Mouse (Mus musculus): Measurements from ENCODE around the gene Cdh24. TPM values are rescaled to one million over a fixed set of nuclear protein-coding genes. Genes with fewer than 3 reads are reported as not detected.
"Not testable (repeated sequence)": the region's sequence is repeated elsewhere in the genome, so short reads cannot be mapped to it uniquely, and the experiment has no call there.

Cdh24 gene
- polyA plus RNA-seq, 1 experiment from 2014 or later: 5.1 TPM

DNA sequence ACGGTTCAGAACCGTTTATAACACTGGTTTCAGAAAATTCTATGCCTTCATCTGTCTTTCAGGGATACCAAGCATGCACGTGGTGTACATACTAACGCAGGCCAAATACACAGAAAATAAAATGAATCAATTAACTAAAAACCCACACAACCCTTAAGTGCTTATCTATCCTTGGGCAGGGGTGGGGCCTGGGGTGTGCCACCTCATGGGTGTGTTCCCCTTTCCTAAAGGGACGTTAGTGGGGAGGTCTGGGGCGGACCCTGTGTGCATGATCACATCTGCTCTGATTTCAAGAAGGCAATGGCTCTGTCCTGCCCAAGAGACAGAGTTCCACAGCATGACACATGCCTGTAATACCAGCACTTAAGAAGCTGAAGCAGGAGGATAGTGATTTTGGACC lies 17.8 kb downstream of the Cdh24 start:
- no peak for ATAC-seq (ENCODE audit: insufficient number of reproducible peaks, insufficient read depth, low FRiP score, low read depth)

DNA sequence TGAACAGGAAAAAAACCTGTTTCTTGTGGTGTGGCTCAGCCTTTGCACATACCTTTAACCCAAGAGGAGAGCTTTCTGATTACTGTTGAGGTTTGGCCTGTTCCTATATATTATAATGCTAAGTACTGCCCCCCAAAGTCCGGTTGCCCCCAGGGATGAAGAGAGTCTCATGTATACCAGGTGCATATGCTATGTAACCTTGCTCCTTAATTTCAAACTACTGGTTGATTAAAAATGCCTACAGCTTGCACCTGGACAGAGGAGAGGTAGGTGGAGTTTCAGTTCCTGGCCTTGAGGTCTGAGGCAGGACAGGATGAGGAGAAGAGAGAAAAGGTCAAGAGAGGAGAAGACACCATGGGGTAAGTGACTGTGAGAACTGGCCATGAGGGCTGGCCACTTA lies 20.0 kb downstream of the Cdh24 start, which contains the start of gene Psmb11:
Gene Psmb11, plus strand, starts transcription at position 301 of the 400 bp plus-strand sequence.
- Histone ChIP-seq H3K4me2 (replicated peaks; ENCODE audit: low read depth, low read length) (no peak within 1 kb of the TSS), H3K4me1 (ENCODE audit: control insufficient read depth, insufficient read depth, low read length) (no peaks in the 10 kb centered on the region), H3K9ac (replicated peaks; ENCODE audit: low read depth, low read length) (no peak within 1 kb of the TSS), H3K27ac (ENCODE audit: low read length) (no peak within 1 kb of the TSS), H3K4me3 (ENCODE audit: low read depth, low read length) (no peak within 1 kb of the TSS), H3K27me3 (ENCODE audit: control insufficient read depth, insufficient read depth, low read length) (no peaks in the 10 kb centered on the region), H3K9me3 (ENCODE audit: control insufficient read depth, low read depth, low read length) (no peaks in the 10 kb centered on the region), H3K36me3 (ENCODE audit: control insufficient read depth, insufficient read depth, low read length) (peaks cover 2% of the 10 kb centered on the region; the same call in 1 of the 2 replicates)
- whole genome bisulfite sequencing: 82% methylated on average over 1 of the region's 1 CpGs
- ATAC-seq (ENCODE audit: insufficient number of reproducible peaks, insufficient read depth, low FRiP score, low read depth): no peak

More for the DNA sequence above, 17.8 kb downstream of the Cdh24 start:
- H3K36me3 ChIP-seq (ENCODE audit: control insufficient read depth, insufficient read depth, low read length): no peaks in the 10 kb centered on the region
- no peak overlapping the region for H3K4me2 ChIP-seq (replicated peaks; ENCODE audit: low read depth, low read length)
- no peak overlapping the region for H3K4me3 ChIP-seq (ENCODE audit: low read depth, low read length)
- no peak overlapping the region for H3K27ac ChIP-seq (ENCODE audit: low read length)
- H3K27me3 ChIP-seq (ENCODE audit: control insufficient read depth, insufficient read depth, low read length): no peaks in the 10 kb centered on the region
- H3K4me1 ChIP-seq (ENCODE audit: control insufficient read depth, insufficient read depth, low read length): no peaks in the 10 kb centered on the region
- WGBS: 83% methylated on average over 6 of the region's 6 CpGs
- no peak overlapping the region for H3K9ac ChIP-seq (replicated peaks; ENCODE audit: low read depth, low read length)
- no peaks in the 10 kb centered on the region for H3K9me3 ChIP-seq (ENCODE audit: control insufficient read depth, low read depth, low read length)

DNA sequence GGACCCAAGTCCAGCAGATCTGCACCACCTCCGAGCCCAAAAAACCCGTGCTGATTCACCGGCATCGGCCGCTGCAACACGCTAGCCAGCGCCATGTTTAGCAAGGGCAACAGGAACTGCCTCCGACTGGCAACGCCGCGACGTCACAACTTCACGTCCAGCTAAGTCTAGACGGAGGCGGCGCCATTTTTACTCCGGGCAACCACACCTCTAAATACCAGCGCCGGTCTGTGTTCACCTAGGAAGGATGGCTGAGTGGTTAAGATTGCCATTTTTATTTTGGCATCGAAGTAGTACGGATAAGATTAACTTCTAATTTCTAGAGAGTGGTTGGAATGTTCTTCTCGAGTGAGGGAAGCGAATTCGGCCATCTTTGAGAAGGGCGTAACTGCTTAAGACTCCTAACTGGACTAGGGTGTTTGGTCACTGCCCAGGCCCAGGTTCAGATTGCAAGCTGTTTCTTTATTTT lies 23.2 kb downstream of the Cdh24 start, which contains the start of gene Psmb5:
Gene Psmb5, minus strand, starts transcription at position 126 of the 469 bp plus-strand sequence.
- peak; percentile 83 for ATAC-seq (ENCODE audit: insufficient number of reproducible peaks, insufficient read depth, low FRiP score, low read depth)
- no peaks in the 10 kb centered on the region for H3K27me3 ChIP-seq (ENCODE audit: control insufficient read depth, insufficient read depth, low read length)
- H3K4me1 ChIP-seq (ENCODE audit: control insufficient read depth, insufficient read depth, low read length): no peaks in the 10 kb centered on the region
- peak within 1 kb of the TSS; percentile 64 for H3K27ac ChIP-seq (ENCODE audit: low read length)
- no peaks in the 10 kb centered on the region for H3K9me3 ChIP-seq (ENCODE audit: control insufficient read depth, low read depth, low read length)
- under 1% methylated on average over 25 of the region's 25 CpGs for WGBS
- H3K9ac ChIP-seq (replicated peaks; ENCODE audit: low read depth, low read length): peak within 1 kb of the TSS; percentile 74
- peaks cover 7% of the 10 kb centered on the region for H3K36me3 ChIP-seq (ENCODE audit: control insufficient read depth, insufficient read depth, low read length)
- peak within 1 kb of the TSS; percentile 84 for H3K4me3 ChIP-seq (ENCODE audit: low read depth, low read length)
- H3K4me2 ChIP-seq (replicated peaks; ENCODE audit: low read depth, low read length): peak within 1 kb of the TSS; percentile 70

DNA sequence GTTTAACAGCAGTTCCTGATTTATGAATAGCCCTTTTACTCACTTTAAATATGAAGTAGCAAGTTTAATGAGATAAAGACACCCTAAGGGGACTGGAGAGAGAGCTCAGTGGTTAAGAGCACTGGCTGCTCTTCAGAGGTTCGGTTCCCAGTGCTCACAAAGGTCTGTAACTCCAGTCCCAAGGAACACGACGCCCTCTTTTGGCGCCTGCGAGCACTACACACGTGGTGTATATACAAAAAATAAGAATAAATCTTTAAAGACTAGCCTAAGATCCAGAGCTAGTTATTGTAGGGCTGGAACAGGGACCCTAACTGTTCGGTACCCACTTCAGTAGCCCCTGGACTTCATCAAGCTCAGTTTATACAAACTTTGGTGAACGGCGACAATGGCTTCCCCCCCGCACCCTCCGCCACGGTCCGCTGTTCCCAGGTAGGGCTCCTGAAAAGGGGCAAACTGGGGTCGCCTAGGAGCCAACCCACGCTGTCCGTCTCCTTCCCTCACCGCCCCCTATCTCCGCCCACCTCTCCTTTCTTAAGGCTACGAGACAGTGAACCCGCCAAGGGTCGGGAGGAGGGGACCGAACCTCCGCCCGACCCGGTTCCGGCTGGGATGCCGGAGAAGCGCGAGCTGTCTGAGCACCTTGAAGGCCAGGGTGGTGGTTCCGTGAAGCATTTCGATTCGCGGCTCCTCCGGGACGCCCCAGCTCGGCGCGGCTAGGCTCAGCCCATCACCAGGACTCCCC lies 23.8 kb downstream of the Cdh24 start:
- peak overlapping the region; percentile 64 for H3K27ac ChIP-seq (ENCODE audit: low read length)
- no peaks in the 10 kb centered on the region for H3K4me1 ChIP-seq (ENCODE audit: control insufficient read depth, insufficient read depth, low read length)
- 2% methylated on average over 38 of the region's 38 CpGs for WGBS
- peak; percentile 56; the same call in 1 of the 2 replicates for ATAC-seq (ENCODE audit: insufficient number of reproducible peaks, insufficient read depth, low FRiP score, low read depth)
- H3K4me3 ChIP-seq (ENCODE audit: low read depth, low read length): peak overlapping the region; percentile 84
- peak overlapping the region; percentile 74 for H3K9ac ChIP-seq (replicated peaks; ENCODE audit: low read depth, low read length)
- H3K4me2 ChIP-seq (replicated peaks; ENCODE audit: low read depth, low read length): peak overlapping the region; percentile 70
- H3K9me3 ChIP-seq (ENCODE audit: control insufficient read depth, low read depth, low read length): no peaks in the 10 kb centered on the region
- peaks cover 11% of the 10 kb centered on the region for H3K36me3 ChIP-seq (ENCODE audit: control insufficient read depth, insufficient read depth, low read length)
- no peaks in the 10 kb centered on the region for H3K27me3 ChIP-seq (ENCODE audit: control insufficient read depth, insufficient read depth, low read length)

DNA sequence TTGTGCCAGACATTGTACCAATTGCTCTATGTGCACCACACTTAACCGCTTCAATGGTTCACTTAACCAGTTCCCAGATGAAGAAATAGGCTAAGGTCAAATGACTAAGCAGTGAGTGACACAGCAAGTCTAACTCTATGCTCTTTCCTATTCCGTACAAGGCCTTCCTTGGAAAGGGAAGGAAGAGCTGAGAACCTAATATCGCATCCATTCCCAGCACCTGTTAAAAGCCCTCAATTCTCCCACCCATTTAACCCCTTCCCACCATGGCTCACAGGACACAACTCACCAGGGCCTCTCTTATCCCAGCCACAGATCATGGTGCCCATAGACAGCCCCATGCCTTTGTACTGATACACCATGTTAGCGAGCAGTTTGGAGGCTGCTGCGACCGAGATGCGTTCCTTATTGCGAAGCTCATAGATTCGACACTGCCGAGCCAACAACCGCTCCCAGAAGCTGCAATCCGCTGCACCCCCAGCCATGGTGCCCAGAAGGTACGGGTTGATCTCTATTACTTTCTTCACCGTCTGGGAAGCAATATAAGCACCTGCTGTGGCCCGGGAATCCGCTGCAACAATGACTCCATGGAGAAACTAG lies 24.8 kb downstream of the Cdh24 start:
- Histone ChIP-seq H3K27ac (ENCODE audit: low read length) (no peak overlapping the region), H3K9me3 (ENCODE audit: control insufficient read depth, low read depth, low read length) (no peaks in the 10 kb centered on the region), H3K4me3 (ENCODE audit: low read depth, low read length) (no peak overlapping the region), H3K36me3 (ENCODE audit: control insufficient read depth, insufficient read depth, low read length) (peaks cover 11% of the 10 kb centered on the region), H3K27me3 (ENCODE audit: control insufficient read depth, insufficient read depth, low read length) (no peaks in the 10 kb centered on the region), H3K4me1 (ENCODE audit: control insufficient read depth, insufficient read depth, low read length) (no peaks in the 10 kb centered on the region), H3K9ac (replicated peaks; ENCODE audit: low read depth, low read length) (no peak overlapping the region), H3K4me2 (replicated peaks; ENCODE audit: low read depth, low read length) (no peak overlapping the region)
- no peak for ATAC-seq (ENCODE audit: insufficient number of reproducible peaks, insufficient read depth, low FRiP score, low read depth)
- 92% methylated on average over 16 of the region's 16 CpGs for WGBS

DNA sequence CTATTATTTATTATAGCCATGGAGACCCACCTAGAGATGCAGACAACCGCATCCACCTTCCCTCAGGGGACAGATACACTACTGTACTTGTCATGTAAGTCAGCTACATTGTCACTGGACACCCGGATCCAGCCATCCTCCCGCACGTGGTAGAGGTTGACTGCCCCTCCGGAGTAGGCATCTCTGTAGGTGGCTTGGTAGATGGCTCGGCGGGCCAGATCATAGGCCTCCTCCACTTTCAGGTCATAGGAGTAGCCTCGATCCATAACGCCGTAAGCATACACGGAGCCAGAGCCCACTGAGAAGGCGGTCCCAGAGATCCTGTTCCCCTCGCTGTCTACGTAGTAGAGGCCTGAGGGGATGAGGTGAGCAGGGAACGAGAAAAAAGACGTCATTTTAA lies 27.0 kb downstream of the Cdh24 start:
- H3K9ac ChIP-seq (replicated peaks; ENCODE audit: low read depth, low read length); H3K4me1 ChIP-seq (ENCODE audit: control insufficient read depth, insufficient read depth, low read length); H3K27ac ChIP-seq (ENCODE audit: low read length); H3K4me2 ChIP-seq (replicated peaks; ENCODE audit: low read depth, low read length); H3K4me3 ChIP-seq (ENCODE audit: low read depth, low read length); ATAC-seq (ENCODE audit: insufficient number of reproducible peaks, insufficient read depth, low FRiP score, low read depth); H3K27me3 ChIP-seq (ENCODE audit: control insufficient read depth, insufficient read depth, low read length); H3K9me3 ChIP-seq (ENCODE audit: control insufficient read depth, low read depth, low read length): not testable (repeated sequence)
- WGBS: 93% methylated on average over 15 of the region's 16 CpGs
- H3K36me3 ChIP-seq (ENCODE audit: control insufficient read depth, insufficient read depth, low read length): peaks cover 11% of the 10 kb centered on the region

DNA sequence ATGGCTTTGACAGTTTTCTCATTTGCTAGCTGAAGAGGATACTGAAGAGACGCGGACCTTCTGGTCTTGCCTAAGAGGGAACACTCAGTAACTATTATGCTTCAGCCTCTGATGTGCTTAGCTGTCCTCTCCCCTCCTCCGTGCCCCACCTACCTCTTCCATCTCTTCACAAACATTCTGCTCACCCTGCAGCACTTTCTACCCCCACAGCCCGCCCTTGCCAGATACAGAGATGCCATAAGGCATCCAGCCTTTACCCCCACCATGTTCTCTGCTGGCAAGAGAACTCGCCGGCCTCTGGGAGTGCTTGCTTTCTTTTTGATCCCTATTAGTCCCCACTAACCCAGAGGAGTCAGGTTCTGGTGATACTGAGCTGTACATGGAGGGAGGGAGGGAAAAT lies 30.5 kb downstream of the Cdh24 start:
- Histone ChIP-seq H3K4me3 (ENCODE audit: low read depth, low read length) (no peak overlapping the region), H3K9me3 (ENCODE audit: control insufficient read depth, low read depth, low read length) (no peaks in the 10 kb centered on the region), H3K4me1 (ENCODE audit: control insufficient read depth, insufficient read depth, low read length) (0 out of 2 replicates have a peak, but pooled peaks cover 7% of the 10 kb centered on the region), H3K9ac (replicated peaks; ENCODE audit: low read depth, low read length) (no peak overlapping the region), H3K27ac (ENCODE audit: low read length) (no peak overlapping the region), H3K4me2 (replicated peaks; ENCODE audit: low read depth, low read length) (no peak overlapping the region), H3K36me3 (ENCODE audit: control insufficient read depth, insufficient read depth, low read length) (peaks cover 9% of the 10 kb centered on the region), H3K27me3 (ENCODE audit: control insufficient read depth, insufficient read depth, low read length) (no peaks in the 10 kb centered on the region)
- WGBS: 72% methylated on average over 6 of the region's 6 CpGs
- ATAC-seq (ENCODE audit: insufficient number of reproducible peaks, insufficient read depth, low FRiP score, low read depth): no peak

DNA sequence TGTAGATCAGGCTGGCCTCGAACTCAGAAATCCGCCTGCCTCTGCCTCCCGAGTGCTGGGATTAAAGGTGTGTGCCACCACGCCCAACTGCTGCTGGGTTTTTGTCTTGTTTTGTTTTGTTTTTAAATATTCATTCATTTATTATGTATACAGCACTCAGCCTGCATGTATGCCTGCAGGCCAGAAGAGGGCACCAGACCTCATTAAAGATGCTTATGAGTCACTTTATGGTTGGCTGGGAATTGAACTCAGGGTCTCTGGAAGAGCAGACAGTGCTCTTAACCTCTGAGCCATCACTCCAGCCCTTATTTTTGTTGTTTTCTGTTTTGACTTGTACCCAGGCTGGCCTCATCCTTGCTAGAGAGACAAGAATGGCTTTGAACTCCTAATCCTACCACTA lies 31.2 kb downstream of the Cdh24 start:
- WGBS: 87% methylated on average over 4 of the region's 4 CpGs
- no peaks in the 10 kb centered on the region for H3K9me3 ChIP-seq (ENCODE audit: control insufficient read depth, low read depth, low read length)
- no peak overlapping the region for H3K4me3 ChIP-seq (ENCODE audit: low read depth, low read length)
- H3K27me3 ChIP-seq (ENCODE audit: control insufficient read depth, insufficient read depth, low read length): no peaks in the 10 kb centered on the region
- H3K4me2 ChIP-seq (replicated peaks; ENCODE audit: low read depth, low read length): no peak overlapping the region
- no peak for ATAC-seq (ENCODE audit: insufficient number of reproducible peaks, insufficient read depth, low FRiP score, low read depth)
- H3K36me3 ChIP-seq (ENCODE audit: control insufficient read depth, insufficient read depth, low read length): peaks cover 9% of the 10 kb centered on the region
- no peak overlapping the region for H3K27ac ChIP-seq (ENCODE audit: low read length)
- no peak overlapping the region for H3K9ac ChIP-seq (replicated peaks; ENCODE audit: low read depth, low read length)
- 0 out of 2 replicates have a peak, but pooled peaks cover 7% of the 10 kb centered on the region for H3K4me1 ChIP-seq (ENCODE audit: control insufficient read depth, insufficient read depth, low read length)
